Mouse (Mus musculus): Measurements from ENCODE around the gene Majin.

DNA sequence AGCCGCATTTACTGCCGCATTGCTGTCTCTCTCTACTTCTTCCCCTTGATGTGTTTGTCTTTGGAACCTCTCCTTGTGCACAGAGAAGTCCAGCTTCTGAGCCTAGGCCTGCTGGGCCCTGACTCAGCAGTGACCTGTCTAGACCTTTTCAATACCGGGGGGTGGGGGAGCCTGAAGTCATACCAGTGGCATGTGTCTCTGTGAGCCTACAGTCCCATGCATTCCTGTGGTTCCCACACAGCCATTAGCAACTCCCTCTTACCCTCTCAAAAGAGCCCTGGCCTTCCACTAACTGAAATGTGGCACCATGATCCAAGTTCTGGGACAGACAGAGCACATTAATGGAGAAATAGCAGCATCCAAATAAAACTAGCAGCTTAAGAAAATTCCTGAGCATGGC lies 47.8 kb upstream of the Majin start:
- TF ChIP-seq CTCF (IDR thresholded peaks at IDR 0.05; ENCODE audit: low read depth, low read length) (no peak), POLR2A (IDR thresholded peaks at IDR 0.05; ENCODE audit: extremely low read depth, insufficient read depth, low read length) (no peak)

Data from liver, adult 2 months (tissue).